Mouse (Mus musculus) erythroid progenitor cell, adult 5-6 weeks (primary cell): ENCODE data around the gene Got1. TPM values are rescaled to one million over a fixed set of nuclear protein-coding genes. Genes with fewer than 3 reads are reported as not detected.

Experiments used
- ATAC-seq: replicated peaks from 2 replicates; pipeline ENCODE4 v1.8.0; 2016; ENCODE audit warnings: moderate number of reproducible peaks, mild to moderate bottlenecking, moderate TSS enrichment, inconsistent platforms; ENCODE audit not compliant: poor library complexity, low FRiP score, severe bottlenecking
- total RNA-seq, 2 experiments: library from RNA; stranded (forward) in 1 of 2; stranded (reverse) in 1 of 2; fragments of 150-400 nt in 1 of 2; fragments of 186-747, 209-891 nt in 1 of 2; gene quantifications; 2 replicates each; pipeline versions ENCODE4 v1.2.3 to v1.2.4; 2015 to 2017; ENCODE audit warnings: low replicate concordance in 2 of 2

Gene Got1
- total RNA-seq (2015; ENCODE audit: low replicate concordance) (6.8 and 9.6 TPM in 2 replicates), total RNA-seq (2017; ENCODE audit: low replicate concordance) (6.4 TPM in 1 of 2 replicates, not detected in the other)

DNA sequence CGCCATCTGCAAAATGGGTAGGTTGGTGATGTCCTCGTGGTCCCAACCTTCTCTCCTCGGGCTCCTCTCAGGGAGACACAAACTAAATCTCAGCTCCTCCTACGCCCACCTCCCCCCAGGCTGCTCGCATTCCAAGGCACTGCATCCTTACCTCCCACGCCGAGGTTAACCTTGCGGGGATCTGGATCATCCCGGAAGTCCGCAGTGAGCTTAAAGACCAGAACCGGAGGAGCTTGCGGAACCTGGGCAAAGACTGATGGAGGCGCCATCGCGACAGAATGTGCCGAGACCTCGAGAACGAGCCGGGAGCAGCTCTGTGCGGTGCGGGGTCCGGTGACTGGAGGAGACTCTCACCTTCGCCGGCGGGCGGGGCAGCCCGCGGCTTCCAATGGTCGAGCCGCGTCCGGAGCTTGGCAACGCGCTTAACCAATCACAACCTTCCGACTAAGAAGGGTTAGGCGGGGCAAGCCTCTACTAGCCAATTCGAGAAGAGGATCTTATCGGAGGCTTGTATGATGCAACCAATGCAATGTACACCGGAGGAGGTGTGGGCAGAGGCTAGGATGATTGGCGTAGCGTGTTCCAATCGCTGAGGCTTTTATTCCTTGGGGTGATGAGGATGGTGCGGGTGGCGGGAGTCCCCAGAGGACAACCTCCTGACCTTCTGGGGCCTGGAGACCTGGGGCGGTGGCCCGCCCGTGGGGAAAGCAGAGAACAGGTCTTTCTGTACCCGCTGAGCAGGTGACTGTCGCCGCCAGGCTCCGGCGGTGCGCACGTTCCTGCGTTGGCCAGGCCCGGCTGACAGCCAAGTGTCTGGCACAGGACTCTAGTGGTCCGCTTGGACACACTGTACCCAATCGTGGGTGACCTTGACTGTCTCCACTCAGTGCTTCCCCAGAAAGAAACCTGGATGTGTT, at the start of gene Got1:
Gene Got1 (minus strand): TSS at position 419 of the 917 bp plus-strand sequence.
- ATAC-seq: peak; percentile 96

DNA sequence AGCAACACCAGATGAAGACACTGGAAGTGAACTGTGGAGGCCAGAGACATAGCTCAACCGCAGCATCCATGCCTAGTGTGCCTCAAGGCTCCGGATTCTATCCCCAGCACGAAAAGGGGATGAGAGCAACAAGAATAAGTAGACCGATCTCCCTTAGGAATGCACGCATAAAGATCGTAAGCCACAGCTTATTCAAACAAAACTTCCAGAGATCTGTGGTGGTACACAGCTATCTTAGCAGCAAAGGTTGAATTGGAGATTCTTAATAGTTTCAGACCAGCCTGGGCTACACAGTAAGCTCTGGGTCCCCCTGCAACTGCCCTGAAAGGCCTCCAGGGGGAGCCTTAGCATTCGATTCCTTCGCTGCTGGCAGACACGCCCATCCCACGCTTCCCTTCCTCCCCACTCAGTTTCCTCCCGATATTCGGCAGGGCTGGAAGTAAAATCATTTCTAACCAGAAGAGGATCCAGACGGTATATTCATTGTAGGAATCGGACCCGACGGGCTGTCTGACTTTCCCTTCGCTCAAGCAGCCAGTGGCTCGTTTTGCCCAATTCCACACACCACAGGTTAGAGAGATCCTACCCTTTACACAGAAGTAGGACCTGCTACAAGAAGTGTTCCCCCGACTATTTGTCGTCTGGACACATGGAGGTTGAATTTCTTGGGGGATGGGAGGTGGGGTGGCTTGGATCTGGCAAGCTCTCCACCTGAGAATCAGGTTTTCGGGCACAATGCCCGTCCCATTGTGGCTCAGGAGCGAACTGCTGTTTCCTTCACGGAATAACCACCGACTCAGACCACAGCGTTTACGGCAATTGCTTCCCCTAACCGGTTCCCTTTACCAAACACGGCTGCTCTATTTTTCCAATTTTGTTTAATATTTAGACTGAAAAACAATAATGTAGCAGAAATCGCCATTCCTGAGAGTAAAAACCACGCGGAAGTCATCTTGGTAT, 46.7 kb upstream of the Got1 start:
- peak; percentile 76; the same call in 1 of the 2 replicates for ATAC-seq

DNA sequence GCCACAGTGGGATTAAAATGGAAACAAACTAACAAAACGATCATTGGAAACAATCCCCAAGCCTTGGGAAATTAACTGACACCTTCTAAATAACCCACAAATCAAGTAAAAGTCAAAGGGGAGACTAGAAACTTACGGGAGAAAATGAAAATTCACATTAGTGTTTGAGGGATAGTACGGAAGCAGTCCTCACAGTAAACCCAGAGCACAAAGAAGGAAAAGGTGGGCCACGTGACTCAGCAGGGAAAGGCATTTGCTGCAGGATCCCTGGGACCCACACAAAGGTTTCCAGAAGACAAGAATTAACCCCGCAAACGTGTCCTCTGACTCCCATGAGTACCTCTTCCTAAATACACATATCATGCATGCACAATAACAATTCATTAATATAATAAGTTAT, 44.7 kb upstream of the Got1 start:
- no peak for ATAC-seq

DNA sequence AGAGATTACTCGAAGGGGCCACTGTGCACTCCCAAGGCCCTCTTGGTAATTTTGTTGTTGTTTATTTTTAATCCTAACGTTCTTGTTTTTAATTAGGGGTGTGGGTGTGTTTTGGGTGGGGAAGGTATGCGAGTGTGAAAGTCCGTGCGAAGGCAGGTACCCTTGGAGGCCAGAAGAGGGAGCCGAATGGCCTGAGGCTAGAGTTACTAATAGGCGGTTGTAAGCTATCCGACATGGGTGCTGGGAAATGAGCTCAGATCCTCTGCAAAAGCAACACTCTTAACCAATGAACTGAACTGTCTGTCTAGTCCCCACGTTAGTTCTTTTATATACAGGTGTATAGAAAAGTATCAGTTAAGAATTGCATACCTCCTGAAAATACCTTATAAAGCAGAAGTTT, 43.9 kb upstream of the Got1 start:
- no peak for ATAC-seq

DNA sequence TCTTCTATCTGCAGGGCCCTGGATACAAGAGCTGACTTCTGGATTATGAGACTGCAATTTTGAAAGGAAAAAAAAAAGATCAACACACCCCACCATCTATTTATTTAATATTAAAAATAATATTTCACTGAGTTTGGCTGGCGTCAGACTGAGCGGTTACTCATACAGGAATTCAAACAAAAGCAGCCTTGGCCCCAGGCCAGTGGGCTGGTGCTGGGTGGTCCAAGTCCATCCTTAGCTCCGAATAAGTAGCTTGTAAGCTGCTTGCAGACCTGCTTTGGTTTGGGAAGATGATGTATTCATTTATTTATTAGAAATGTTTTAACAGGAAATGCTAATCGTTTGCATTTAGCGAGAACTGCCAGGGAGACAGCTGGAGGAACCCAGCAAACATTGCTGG, 38.8 kb upstream of the Got1 start:
- no peak for ATAC-seq

DNA sequence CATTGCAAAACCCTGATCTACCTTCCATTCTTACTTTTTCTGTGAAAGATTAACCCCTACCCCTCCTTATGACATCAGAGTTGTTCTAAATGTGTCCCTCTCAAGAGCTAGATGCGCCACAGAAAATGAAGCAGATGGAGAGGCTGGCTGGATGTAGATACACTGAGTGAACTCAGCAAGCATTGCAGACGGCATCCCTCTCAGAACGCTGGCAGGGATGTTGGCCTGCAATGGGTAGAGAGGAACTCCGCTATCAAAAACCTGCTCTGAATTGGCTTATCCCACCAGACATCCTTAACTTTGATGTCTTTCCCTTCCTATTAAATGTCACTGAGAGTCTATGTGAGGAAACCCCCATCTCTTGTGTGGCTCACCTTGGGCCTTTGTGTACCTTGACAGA, 37.4 kb upstream of the Got1 start:
- ATAC-seq: no peak

DNA sequence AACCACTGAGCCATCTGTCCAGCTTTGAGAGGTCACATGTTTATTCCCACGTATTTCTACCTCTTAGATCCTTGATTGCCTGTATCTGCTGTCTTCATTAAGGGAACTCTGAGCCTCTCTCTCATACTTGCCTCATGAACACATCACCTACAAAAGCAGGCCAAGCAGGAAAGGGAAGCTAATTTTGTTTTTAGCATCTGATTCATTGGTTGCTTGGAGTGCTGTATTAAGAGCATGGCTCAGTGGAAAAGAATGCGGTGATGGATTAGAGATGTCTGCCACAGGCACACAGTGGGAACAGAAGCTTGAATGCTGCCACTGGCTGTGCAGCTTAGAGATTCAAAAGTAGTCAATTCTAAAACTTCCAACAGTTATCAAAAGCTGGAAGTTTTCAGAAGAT, 35.8 kb upstream of the Got1 start:
- ATAC-seq: no peak

DNA sequence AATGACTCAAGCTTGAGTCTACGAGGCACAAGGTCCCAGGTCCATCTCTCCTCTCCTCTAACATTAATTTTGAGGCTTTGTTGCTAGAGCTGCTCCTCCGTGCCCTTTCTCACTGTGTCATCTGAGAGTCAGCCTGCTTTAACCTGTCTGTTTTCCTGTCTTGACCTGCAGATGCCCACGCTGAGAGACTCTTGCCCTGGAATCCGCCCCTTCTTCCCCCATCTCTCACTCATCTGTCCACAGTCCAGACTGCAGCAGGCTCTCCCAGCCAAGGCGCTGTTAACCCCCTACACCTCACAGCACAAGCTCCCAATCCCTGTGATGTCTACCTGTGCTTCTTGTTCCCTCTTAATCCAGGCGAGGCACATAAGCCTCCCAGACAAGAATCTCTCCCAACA, 27.1 kb upstream of the Got1 start:
- no peak for ATAC-seq

DNA sequence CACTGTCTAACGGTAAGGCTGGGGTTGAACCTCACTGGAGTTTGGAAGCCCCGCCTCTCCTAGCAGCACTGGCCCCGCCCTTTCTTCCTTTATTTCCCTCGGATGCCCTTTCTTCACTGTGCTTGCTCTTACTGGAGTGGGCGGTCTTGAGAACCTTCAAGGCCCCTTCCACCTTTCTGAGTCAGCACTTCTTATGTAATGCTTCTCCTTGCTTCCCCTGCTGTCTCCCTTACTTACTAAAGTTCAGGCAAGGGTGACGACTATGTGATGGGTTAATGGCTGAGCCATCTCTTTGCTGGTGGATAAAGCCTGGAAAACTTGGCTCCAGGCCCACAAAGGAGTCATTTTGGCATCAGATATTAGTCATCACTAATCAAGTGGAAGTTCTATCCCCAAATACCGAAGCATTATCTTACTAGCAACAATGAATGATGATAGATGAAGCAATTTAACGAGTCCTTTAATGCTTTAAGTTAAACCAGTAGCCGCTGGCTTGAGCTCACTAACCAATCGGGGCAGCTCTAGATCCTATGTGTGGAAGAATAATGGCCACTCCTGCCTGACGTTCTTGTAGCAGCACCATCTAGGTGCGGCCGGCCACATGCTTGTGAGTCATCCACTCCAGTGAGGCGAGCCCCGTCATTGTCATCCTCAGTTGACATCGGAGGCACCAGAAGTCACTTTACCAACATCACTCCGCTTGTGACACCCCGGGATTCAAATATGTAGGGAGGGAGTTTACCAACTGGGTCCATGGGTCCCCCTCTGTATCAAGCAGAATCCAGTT, 26.5 kb upstream of the Got1 start:
- ATAC-seq: no peak

DNA sequence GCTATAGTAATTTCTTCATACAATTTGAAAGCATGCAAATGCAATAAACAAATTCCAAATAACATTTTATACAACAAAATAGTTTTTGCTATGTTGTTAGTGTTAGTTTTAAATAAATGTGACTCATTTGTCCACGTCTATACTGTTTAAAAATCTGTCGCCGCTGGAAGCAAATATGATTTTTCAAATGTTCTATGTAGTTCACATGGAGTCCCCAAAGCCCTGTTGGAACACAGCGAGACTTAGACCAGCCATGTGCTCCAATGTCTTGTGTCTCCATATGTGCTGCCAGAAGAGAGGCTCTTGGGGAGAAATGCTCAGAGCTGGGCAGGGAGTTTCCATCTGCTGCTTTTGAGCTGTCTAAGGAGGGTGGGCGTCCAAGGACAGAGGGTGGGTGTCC, 23.7 kb upstream of the Got1 start:
- no peak for ATAC-seq

DNA sequence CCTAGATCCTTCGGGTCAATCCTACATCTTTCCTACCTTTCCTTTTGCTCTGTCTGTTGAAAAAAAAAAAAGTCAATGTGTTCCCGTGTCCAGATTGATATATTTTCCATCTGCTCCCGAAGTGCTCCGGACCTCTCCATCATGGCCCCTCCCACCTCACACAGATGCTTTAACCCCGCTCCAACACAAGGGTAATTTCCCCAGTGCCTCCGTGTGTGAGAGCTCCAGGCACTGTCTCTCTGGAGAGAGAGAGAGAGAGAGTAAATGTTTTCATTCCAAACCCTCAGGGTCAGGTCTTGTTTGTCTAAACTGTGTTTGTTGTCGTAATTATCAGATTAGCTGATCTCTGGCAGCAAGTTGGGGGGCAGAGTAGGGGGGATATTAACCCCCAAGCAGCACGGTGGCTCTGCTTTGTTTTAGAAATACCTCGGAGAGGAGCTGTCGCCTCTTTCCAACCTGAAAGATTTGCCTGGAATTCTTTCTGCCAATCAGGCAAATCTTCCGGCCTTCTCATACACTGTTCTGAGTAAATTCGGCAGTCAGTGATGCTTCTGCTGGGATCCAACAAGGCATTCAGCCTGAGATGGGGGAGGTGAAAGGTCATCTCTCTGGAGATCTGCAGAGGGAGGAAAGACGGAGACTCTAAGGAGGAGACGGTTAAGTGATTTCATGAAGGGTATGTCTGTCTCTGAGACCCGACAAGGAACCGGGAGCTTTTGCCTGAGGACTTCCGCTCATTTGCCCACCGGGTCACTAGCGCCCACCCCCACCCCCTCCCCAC, 22.1 kb upstream of the Got1 start:
- ATAC-seq: no peak

DNA sequence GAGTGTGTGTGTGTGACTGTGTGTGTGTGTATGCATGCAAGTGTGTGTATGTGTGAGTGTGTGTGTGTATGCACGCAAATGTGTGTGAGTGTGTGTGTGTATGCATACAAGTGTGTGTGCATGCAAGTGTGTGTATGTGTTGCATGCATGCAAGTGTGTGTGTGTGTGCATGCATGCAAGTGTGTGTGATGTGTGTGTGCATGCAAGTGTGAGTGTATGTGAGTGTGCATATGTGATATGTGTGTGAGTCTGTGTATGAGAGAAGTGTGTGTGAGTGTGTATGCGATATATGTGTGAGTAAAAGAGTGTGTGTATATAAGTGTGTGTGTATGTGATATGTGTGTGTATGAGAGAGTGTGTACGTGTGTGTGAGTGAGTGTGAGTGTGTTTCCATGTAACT, 11.0 kb upstream of the Got1 start:
- no peak for ATAC-seq

DNA sequence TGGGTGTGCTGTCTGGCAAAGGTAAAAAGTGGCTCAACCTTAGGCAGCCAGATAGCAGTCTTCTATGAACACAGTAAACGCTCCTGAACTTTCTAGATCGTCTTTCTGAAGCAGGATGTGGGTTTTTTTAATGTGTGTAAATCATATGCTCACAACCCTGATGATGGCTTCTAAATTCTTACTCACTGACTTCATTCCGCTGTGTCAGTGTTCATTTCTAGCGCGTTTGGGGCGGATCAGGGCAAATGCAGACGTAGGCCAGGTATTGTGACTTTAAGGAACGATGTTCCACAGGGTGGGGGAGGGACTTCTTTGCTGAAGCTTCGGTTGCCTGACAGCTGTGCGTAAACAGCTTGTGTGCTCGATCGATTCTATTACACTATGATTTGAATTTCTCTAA, 6.5 kb upstream of the Got1 start:
- no peak for ATAC-seq

DNA sequence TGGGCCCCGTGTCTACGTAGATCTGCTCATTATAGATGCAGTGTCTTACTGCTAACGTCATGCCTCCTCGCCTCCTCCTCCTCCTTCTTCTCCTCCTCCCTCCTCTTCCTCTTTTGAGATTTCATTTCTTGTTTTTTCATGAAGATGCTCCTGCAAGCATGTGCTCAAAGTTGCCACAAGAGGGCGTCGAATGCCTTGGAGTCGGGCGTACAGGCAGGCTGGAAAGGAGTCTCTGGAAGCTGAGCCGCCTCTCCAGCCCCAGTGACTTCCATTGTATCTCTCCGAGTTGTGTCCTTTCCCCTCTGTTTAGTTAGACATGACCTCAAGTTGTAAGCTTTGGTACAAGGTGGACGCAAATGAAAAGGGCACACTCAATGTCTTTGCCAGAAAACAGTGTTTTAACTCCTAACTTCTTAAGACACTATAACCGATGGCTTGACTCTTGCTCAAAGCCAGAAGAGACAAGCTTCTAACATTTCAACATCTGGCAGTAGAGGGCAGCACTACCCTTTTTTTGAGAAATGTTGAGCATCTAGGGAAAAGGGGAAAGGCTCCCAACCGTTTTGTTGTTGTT, 5.9 kb upstream of the Got1 start:
- peak; percentile 91 for ATAC-seq

DNA sequence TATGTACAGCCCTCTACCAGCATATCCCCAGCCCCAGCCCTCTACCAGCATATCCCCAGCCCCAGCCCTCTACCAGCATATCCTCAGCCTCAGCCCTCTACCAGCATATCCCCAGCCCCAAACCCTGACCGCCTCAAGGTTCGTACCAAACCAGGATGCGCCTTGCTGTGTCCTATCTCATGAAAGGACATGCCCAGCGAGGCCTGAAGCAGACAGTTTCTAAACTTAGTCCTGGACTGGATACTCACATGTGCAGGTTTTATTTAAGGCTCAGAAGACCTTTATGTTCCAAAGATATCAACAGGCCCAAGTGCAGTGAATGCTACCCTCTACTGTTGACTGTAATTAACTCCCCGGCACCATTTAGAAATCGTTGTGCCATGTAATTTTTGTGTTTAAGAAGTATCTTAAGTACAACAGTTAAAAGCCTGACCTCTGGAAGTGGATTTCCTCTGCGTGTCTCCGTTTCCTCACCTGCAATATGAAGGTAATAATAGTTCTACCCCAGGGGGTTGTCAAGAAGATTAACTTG, 3.7 kb upstream of the Got1 start:
- ATAC-seq: no peak

DNA sequence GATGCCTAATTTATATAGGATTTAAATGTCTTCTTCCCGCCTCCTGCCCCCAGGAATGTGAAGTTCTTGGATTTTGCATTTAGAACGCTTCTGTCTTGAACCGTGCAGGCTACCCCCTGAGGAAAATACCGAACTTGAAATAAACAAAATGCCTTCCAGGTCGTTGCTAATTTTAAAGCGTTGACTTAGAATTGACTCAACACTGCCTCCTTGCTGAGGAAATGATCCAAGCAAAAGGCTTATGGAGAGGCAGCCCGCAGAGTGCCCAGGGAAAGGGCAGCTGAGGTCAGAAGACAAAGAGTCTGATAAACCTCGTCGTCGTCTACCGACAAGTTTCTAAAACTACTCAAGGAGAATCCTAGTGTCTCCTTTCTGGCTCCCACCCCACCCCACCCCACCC, 2.7 kb upstream of the Got1 start:
- ATAC-seq: no peak

DNA sequence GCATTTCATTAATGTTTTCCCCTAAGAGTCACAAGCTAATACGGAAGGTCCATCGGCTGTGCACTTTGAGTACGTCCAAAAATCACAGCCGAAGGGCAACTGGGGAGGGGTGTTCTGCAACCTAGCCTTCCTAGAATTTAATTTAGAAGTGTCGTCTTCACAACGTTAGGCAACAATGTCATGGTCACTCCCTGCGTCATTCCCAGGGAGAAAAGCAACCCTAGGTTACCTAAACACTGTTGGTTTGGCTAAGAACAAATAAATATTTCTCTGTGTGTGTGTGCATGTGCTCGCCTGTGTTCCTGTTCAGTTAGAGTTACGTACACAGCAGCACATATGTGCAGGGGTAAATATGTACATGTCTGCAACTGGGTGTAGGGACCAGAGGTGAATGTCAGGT, 1.6 kb upstream of the Got1 start:
- no peak for ATAC-seq

DNA sequence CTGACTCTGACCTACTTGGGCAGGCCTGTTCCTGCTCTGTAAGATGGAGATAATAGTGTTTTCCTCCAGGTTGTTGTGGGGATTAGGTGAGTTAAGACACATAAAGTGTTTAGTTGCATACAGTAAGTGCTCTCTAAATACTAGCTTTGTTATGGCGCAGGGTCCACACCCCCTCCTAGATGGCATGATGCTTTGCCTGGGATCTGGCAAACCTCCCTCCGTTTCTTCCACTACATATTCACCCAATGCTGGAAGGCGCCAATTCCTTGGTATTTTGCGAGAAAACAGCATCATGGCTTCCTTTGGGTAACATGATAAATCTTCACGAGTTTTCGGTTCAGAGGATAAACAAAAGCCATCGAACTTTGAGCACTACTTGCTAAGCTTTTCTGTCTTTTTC, 1.2 kb upstream of the Got1 start:
- ATAC-seq: no peak

DNA sequence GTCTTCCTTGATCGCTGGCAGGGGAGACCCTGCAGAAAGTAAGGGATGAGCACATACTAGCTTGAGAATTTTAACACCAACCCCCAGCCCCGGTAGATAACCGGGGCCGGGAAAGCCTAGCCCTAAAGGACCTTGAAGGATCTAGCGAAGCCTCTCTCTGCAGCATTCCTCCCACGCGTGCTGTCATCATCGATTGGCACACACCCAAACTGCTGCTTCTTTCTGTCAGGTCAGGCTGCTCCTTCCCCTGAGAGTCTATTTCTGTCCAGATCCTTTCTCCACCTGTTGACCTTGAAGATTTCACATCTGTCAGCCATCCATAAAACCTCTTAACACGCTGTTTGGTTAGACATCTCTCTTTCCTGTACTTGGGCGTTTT, 688 bp upstream of the Got1 start:
- ATAC-seq: peak; percentile 18
